Mouse (Mus musculus): ENCODE measurements around the gene Ptpro.
"Not testable (repeated sequence)": the region's sequence is repeated elsewhere in the genome, so short reads cannot be mapped to it uniquely, and the experiment has no call there.

Ptpro gene

DNA sequence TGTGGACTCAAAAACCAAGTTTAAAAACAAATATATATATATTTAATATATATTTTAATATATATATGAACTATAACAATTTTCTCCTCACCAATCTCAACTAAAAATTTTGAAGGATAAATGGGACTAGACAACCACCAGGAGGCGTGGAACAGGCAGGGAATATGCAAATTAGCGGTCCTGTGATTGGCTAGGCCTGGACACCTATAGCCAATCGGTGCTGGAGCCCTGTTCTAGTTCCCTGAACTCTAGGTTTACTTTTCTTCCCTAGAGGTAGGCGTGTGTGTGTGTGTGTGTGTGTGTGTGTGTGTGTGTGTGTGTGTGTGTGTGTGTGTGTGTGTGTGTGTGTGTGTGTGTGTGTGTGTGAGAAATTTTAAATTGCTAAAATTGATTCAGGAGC is 134.8 kb downstream of the Ptpro start:
- no peak for DNase-seq (ENCODE audit: low spot score)

DNA sequence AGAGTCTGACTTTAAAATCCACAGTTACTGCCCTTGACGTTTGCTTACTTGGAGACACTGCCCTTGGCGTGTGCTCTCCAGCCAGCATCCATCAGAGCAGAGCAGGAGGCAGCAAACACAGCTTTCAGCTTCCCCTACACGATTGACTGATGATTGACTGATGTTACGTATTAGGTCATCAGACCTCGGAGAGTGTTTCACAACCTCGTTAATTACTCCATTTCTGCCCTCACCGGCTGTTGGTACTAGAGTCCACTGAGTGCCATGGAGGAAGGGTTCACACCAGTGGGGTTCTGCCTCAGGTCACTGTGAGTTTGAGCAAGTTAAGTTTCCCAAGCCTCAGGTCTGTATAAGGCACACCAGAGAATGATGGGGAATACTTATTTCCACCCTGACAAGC is 143.0 kb downstream of the Ptpro start:
- no peak for DNase-seq (ENCODE audit: low spot score)

DNA sequence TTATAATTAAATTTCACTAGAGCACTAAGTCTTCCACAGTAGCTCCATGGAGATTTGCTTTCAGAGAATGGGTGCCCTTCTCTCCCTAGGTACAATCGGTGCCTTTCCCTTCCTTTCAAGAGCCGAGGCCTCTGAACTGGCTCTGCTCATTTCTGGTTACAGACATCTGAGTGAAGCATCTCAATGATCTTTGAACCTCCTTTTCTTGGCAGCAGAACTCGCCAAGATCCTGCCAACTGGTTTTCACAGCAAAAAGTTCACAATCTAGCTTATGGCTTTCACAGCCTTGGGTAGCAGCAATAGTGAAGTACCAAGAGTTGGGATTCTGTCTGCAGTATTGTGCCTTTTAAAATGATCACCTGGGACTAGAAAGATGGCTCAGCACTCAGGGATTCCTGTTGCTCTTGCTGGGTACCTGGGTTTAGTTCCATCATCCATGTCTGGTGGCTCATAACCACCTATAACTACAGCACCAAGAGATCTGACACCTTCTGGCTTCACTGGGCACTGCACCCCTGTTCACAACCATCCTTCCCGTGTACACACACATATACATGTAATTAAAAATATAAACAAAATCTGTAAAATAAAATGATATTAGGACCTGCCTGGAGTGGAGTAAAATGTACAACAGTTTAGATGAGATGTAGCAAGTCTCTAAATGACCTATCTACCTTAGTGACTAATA is 144.1 kb downstream of the Ptpro start:
- DNase-seq (ENCODE audit: low spot score): peak; percentile 18

DNA sequence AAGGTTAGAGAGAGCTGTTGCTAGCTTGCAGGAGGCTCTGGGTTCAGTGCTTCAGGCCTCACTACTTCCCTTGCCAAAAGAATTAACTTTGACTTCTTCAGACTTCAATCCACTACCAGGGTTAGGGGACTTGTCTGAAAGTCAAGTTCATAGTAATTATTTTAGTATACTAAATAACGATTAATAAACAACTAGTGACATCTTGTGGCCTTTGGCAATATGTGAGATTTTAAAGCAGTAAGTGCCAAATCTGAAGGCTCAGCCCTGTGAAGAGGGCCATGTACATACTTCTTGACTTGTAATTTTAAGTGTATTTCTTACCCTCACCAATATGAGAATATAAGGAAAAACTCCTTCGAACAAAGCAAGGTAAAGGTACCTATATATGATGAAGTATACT is 145.2 kb downstream of the Ptpro start:
- peak; percentile 13 for DNase-seq (ENCODE audit: low spot score)

DNA sequence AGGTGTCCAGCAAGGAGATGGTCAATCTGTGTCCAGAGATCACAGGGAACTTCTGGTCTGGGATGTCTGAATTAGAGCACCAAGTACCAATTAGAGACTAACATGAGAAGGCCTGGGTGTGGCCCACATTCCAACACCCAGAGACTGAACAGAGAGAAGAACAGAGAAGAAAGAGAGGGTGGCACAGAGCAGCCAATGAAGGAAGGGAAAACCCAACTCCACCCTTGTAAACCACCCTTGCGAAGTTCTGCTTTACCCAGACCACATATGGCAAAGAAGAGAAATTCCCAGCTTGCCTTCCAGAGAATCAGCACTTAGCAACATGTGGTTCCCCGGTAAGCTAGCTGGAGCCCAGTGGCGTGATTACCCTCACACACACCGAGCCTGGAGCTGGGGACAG is 152.1 kb downstream of the Ptpro start:
- DNase-seq (ENCODE audit: low spot score): no peak

DNA sequence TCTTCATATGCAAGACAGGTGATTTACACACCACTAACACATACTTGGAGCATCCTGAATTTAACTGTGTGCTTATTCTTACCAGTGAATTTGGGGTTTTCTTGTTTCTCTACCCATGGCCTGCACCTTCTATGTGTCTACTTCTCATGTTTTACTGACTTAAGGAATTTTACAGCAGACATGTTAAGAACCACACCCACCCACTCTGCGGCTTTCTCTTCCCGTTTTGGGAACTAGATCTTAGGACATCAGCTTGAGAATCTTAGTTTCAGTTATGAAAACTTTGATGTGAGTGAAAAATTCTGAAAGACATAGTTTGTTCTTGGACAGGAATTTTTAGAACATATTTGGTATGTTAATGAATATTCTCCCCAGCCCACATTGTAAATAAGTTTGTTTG is 153.6 kb downstream of the Ptpro start:
- no peak for DNase-seq (ENCODE audit: low spot score)

DNA sequence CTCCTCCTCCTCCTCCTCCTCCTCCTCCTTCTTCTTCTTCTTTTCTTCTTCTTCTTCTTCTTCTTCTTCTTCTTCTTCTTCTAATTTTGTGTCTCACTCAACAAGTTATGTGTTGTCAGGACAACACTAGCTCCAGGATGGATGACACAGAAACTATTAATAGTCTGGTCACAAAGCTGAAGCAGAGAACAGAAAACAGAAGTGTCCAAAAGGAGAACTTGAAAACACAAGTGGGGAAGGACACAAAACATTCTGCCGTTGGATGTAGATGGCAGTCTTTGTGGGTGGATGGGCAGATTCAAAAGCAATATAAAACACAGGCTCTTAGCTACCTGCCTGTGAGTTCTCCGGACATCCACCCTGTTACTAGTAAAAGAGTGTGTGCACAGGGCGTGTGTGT is 158.4 kb downstream of the Ptpro start:
- no peak for DNase-seq (ENCODE audit: low spot score)

DNA sequence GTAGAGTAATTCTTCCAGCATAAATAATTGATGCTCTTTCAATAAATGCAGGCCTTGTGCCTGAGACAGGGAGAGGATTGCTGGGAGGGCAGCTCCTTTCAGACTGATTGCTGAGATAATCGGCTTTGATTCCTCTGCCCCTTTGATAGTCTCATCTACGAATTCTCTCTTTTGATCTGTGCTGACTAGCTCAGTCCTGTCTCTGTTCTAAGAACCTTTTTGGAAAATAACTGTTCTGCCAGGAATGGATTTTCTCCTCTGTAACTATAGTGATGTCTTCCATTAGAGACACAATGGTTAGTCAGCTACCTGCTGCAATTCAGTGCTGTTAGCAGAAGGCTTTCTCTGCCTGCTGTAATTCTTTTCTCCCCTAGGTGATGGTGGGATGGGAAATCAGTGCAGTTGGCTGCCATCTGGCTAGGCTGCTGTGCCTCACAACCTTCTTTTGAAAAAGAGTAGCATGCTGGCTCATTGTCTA is 159.8 kb downstream of the Ptpro start:
- DNase-seq (ENCODE audit: low spot score): no peak

DNA sequence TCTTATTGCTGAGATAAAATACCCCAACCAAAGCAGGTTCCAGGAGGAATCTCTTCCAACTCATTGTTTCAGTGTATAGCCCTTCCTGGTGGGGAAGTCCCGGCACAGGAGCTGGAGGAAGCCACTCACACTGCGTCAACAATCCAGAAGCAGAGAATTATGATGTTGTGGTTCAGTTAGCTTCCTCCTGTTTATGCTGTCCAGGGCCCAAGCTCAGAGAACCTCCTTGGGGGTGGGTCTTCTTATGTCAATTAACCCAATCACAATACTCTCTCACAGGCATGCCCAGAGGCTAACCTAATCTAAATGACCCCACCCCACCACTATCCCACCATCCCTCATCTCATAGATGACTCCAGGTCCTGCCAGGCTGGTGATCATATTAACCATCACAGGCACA is 160.9 kb downstream of the Ptpro start:
- DNase-seq (ENCODE audit: low spot score): no peak

DNA sequence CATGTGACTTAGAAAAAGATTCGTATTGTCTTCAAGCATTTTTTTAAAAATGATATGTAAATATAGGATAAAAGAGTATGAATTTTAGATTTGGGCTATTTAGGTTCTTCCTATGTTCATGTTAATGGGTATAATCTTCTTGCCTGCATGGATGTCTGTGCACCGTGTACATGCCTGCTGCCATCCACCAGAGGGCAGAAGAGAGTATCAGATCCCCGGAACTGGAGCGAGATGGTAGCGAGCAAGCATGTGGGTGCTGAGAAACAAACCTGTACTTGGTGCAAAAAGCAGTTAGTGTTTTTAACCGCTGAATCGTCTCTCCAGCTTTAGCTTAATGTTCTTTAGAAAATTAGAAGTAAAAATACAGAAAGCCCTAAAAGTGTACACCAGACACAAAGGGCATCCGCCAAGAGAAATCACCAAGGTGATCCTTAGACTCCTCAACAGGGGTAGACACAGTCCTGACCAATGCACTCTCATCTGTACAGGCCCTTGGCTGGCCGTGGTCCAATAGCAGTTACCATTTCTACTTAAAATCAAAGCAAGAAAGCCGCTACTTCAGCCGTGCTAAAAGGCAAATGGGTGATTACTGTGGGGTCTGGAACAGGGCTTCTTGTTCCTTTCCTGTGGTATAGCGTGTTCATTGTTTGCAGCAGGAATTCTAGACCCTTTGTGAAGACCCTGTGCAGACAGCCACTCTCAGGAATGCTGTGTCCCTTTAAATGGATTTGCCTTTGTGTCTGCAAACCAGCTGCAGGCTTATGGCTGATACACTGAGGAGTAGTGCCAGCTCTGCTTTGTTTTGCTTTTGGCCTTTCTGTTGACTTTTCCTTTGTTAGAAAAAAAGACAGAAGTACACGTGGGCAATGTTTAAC is 162.6 kb downstream of the Ptpro start:
- peak; percentile 34 for DNase-seq (ENCODE audit: low spot score)

DNA sequence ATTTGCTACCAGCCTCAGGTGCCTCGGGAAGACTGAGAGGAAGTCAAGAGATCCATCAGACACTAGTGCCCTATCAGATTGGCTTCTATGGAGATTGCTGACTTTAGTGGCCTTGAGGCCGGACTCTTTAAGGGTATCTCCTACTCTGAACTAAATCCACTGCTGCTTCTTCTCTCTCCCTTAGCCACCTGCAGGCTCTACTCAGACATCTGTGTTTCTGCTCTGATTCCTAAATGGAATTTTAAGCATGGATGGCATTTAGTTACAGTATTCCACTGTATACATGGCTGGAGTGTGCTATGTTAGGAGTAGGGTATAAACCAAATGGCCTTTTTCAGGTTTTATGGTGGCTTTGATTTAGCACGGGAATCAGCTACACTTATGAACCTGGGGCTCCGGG is 170.7 kb downstream of the Ptpro start:
- DNase-seq (ENCODE audit: low spot score): no peak

DNA sequence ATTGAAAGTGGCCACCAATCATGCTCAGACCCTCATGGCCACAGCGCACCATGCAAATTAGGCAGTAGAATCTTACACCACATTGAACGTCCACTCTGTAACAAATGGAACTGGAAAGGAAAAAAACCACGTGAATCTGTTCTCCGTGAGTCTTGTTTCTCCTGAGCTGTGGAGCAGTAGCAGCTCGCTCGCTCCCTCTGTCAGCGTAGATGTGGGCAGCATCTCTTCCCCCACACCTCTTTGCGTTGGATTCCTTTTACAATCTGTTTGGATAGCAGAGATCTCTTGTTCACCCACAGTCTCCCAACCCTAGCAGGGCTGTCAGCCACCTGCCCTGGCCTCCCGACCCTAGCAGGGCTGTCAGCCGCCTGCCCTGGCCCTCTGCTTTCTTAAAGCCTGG is 171.7 kb downstream of the Ptpro start:
- no peak for DNase-seq (ENCODE audit: low spot score)

DNA sequence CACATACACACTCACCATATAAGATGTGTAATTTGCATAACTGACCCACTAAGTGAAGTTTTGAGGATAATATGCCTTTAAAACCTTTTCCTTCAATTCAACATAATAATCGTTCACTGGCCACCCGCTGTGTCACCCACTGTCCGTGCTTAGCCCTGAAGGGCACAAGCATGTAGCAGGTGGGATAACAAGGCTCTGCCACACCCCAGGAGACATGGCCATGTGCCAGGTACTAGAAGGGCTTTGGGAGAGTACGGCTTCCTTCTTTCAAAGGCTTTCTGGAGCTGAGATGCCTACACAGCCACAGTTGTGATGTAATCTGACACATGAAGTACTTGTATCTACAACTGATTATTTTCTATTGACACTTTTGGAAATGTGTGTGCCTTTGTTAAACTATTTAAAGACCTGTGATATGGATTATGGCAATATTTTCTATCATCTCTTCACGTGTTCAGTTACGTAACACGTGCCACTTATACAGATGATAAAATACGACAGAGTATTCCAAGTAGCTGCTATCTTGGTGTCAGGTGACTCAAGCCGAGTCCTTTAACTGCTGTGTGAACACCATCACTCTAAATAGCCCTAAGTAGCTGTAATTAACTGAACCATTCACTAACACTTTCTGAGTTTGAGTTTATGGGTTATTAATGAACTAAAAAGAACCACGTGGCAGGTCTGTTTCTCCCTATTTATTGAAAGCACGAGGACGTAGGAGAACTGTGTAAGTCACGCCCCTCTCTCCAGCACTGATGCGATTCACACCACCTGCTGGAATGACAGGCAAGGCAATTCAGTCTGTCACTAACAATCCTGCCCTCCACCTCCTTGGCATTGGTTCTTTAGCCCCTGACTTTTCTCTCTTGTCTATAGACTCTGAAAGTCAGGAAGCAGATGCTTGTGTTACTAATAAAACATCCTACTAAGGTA is 173.6 kb downstream of the Ptpro start:
- DNase-seq (ENCODE audit: low spot score): no peak

DNA sequence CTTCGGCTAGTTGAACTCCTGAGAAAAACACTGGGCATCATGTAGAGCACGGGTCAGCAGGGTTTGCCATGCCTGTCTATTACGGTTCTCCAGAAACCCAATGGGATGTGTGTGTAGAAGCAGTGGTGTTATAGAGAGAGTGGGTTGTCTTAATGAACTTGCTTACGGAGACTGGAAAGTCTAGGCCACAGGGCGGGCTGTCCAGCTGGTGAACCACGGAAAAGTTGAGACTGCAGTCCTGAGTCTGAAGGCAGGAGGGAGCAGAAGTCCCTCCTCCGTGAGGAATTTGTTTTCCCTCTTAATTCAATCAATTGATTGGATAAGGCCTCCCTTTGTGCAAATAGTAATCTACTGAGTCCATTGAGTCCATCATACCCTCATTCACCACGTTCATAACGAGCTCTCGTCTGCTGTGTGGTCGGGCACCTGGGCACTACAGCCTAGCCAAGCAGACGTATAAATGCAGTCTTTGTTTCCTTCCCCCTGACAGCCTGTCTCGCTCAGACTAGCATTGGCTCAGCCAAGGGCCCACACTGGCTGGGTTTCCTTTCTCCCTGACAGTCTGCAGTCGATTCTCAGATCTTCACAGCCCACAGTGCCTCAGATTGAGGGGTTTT is 181.5 kb downstream of the Ptpro start:
- no peak for DNase-seq (ENCODE audit: low spot score)

DNA sequence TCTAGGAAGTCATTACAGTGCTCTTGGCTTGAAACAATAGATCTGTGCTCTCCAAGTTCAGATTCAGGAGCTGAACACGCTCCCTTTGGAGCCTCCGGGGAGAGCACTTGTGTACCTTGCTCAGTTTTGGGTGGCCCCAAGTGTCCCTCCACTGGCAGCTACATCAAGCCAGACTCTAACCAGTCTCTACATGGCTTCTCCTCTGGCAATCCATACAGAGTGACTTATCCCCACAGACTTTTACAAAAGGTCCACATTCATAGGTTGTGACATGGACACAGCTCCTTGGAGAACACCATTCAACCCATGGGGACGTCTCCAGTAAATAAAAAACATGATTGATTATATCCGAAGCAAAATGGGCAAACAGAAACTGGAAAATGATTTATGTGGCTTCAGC is 185.4 kb downstream of the Ptpro start:
- no peak for DNase-seq (ENCODE audit: low spot score)

DNA sequence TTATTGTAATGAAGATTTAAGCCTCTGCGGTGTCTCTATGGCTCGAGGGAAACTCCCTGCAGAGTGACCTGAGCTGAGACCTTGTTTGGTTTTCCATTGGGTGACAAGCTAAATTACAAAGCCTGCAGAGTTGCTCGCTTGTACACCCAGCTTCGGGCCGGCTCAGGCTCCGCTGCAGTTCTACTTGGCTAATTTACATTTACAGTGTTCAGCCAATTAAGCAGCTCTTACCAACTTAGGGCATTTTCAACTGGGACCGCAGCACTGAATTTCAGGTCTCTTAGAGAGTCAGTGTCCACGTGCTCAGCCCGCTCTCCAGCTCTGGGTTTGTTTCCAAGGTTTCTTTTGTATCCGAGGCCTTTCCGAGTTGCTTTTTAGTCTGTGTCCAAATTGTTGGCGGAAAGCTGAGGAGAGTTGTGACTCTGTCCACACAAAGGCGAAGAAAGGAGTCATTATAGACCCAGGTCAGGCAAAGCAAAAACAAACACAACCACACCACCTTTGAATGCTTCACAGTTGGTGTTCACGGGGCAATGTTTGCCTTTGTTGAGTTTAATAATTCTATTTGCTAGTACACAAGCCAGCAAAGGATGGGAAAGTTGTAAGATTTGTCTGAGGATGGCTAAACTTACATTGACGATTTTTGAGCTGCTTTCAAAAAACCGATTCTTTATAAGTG is 185.9 kb downstream of the Ptpro start:
- DNase-seq (ENCODE audit: low spot score): no peak

DNA sequence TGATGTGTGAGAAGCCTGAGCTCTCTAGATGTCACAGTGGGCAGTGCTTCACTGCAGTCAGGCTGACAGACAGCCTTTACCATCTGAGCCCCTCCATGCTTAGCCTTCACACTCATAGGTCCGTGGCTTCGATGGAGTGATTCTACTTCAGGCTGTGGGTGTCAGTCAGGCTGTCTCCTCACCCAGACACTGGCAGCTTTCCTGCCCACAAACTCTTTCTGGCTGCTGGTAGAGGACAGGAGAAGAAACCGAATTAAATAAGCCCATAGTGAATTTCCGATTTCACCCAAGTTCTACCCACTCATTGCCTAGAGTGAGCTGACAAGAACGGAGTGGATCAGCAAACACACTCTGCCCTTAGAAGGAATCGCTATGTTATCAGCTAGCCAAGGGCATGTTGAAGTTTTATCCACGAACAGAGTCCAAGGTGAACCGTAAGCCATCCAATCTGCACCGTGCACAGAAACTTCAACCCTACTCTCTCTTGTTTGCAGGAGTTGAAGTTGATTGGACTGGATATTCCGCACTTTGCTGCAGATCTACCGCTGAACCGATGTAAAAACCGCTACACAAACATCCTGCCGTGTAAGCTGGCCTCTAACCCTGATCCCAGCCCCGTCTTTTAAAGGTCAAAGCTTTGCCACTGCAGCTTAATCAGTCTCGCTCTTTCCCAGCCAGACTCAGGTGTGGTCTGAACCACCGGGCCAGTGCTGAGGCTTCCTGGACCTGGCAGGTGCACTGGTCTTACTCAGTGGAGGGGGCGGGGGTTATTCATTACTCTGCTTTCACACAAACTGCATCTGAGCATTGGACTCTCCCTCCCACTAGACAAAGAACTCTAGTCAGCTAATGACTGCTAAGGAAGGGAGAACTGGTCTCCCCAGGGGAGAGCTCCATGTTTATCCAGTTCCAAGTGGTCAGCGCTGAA is 188.7 kb downstream of the Ptpro start:
- DNase-seq (ENCODE audit: low spot score): no peak

DNA sequence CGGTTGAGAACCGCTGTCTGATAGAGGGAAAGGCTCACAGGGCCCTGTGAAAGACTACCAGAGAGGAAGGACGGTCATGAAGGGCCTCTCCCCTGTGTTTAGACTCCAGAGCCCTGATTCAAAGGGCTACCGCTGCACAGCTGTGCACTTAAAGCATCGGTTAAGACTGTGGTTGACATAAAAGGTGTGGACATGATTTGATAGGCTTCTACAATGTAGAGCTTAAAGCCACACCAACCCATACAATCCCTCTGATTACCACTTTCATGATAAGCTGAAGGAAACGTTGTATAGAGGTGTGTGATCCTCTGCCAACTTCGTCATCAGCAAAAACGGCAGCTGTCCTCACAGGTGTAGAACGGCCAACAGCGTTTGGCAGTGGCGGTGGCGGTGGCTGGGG is 191.0 kb downstream of the Ptpro start:
- DNase-seq (ENCODE audit: low spot score): no peak

DNA sequence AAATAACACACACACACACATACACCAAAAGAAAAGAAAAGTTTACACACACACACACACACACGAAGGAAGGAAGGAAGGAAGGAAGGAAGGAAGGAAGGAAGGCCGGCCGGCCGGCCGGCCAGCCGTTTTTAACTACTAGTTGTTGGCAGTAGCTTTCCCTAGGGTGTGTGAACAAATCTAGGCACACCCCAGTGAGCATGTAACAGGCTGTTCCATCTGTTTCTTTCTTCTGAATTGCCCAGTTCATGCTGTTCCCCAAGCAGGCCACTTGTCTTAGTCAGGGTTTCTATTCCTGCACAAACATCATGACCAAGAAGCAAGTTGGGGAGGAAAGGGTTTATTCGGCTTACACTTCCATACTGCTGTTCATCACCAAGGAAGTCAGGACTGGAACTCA is 194.0 kb downstream of the Ptpro start:
- not testable (repeated sequence) for DNase-seq (ENCODE audit: low spot score)

DNA sequence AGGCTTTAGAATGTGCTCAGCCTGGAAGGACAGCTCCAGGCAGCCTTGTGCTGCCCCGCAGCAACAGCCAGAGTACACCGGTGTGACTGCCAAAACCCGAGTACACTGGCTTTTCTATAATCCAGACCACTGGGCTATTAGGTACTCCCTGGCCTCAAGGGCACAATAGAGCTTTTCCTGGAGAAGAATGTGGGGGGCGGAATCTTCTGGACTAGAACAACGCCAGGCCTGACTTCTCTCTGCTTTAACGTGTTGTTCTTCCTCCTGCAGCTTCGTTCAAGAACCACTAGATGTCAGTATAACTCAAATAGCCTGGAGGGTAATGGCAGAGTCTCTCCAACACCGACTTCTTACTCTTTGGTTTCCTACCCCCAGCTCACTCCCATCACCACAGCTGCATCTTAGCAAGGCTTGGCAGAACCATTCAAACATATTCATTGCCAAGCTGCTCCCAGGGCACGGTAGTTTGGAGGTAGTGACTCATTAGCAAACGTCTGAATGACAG is 203.5 kb downstream of the Ptpro start:
- DNase-seq (ENCODE audit: low spot score): peak; percentile 89
